Mouse (Mus musculus) neural tube, embryonic 15.5 days (tissue): ENCODE measurements around the gene Itgb1bp1. TPM values are rescaled to one million over a fixed set of nuclear protein-coding genes. Genes with fewer than 3 reads are reported as not detected.

ENCODE experiments used
- ATAC-seq: fragments of 200-750 bp; cut with Nextera tagmentation; 2 replicates; pipeline ENCODE4 v1.8.0; 2017; ENCODE audit warnings: mild to moderate bottlenecking, moderate TSS enrichment, moderate library complexity; ENCODE audit not compliant: low FRiP score
- H3K27ac ChIP-seq: fragments of 300-500 bp; sonication (generic); replicated peaks from 2 replicates; pipeline ENCODE4 v1.5.1; 2015; ENCODE audit warnings: mild to moderate bottlenecking, inconsistent platforms
- H3K27me3 ChIP-seq: fragments of 300-500 bp; sonication (generic); replicated peaks from 2 replicates; pipeline ENCODE4 v1.6.1; 2015; ENCODE audit warnings: inconsistent platforms
- H3K36me3 ChIP-seq: fragments of 300-500 bp; sonication (generic); 2 replicates; pipeline ENCODE4 v1.6.1; 2015; ENCODE audit warnings: inconsistent platforms
- H3K4me1 ChIP-seq: fragments of 300-500 bp; sonication (generic); 2 replicates; pipeline ENCODE4 v1.6.1; 2015; ENCODE audit warnings: inconsistent platforms
- H3K4me2 ChIP-seq: fragments of 300-500 bp; sonication (generic); 2 replicates; pipeline ENCODE4 v1.6.1; 2015; ENCODE audit warnings: inconsistent platforms, mild to moderate bottlenecking, moderate library complexity
- H3K4me3 ChIP-seq: fragments of 300-500 bp; sonication (generic); replicated peaks from 2 replicates; pipeline ENCODE4 v1.5.1; 2015; ENCODE audit warnings: mild to moderate bottlenecking, inconsistent platforms
- H3K9ac ChIP-seq: fragments of 300-500 bp; sonication (generic); replicated peaks from 2 replicates; pipeline ENCODE4 v1.6.1; 2015; ENCODE audit warnings: mild to moderate bottlenecking, inconsistent platforms
- H3K9me3 ChIP-seq: fragments of 300-500 bp; sonication (generic); replicated peaks from 2 replicates; pipeline ENCODE4 v1.6.1; 2016; ENCODE audit warnings: inconsistent platforms
- WGBS: fragments of 180-500 bp; shearing (Covaris S2); methylation state at CpG from one replicate; pipeline ENCODE4 v1.1.7; 2015; ENCODE audit warnings: mixed read lengths; 5-methylcytosine and 5-hydroxymethylcytosine counted together
- polyA plus RNA-seq: library from polyadenylated mRNA; unstranded; fragments of >200 nt; fragmentation: Nextera tagmentation; extraction: Ambion mirVana; gene quantifications from 2 replicates; pipeline ENCODE4 v1.2.1, GENCODE M21; 2015

Gene Itgb1bp1
- polyA plus RNA-seq, 1 experiment from 2014 or later = 34.7 TPM

GRCm38 (mm10) chr12:21298856-21299255, 12.8 kb upstream of the Itgb1bp1 start:
- Histone ChIP-seq H3K9ac (no peak overlapping the region), H3K9me3 (no peaks in the 10 kb centered on the region), H3K36me3 (peaks cover 87% of the 10 kb centered on the region), H3K27ac (no peak overlapping the region), H3K4me3 (no peak overlapping the region), H3K4me1 (no peaks in the 10 kb centered on the region), H3K4me2 (no peak overlapping the region), H3K27me3 (no peaks in the 10 kb centered on the region)
- 94% methylated on average over 11 of the region's 11 CpGs for WGBS
- no peak for ATAC-seq

- no peak for ATAC-seq
- peaks cover 41% of the 10 kb centered on the region for H3K36me3 ChIP-seq
- H3K9ac ChIP-seq = no peak overlapping the region
- no peaks in the 10 kb centered on the region for H3K27me3 ChIP-seq
- no peak overlapping the region for H3K27ac ChIP-seq
- H3K4me1 ChIP-seq = peaks cover 38% of the 10 kb centered on the region
- H3K4me3 ChIP-seq = no peak overlapping the region
- H3K9me3 ChIP-seq = no peaks in the 10 kb centered on the region
- 83% methylated on average over 6 of the region's 6 CpGs for WGBS
- no peak overlapping the region for H3K4me2 ChIP-seq
Measured at GRCm38 (mm10) chr12:21289651-21290050, 3.6 kb upstream of the Itgb1bp1 start.

- Histone ChIP-seq H3K4me3 (no peak overlapping the region), H3K4me2 (no peak overlapping the region), H3K27me3 (no peaks in the 10 kb centered on the region), H3K9me3 (no peaks in the 10 kb centered on the region), H3K4me1 (peaks cover 38% of the 10 kb centered on the region), H3K36me3 (peaks cover 33% of the 10 kb centered on the region), H3K27ac (no peak overlapping the region), H3K9ac (no peak overlapping the region)
- no peak for ATAC-seq
- 89% methylated on average over 3 of the region's 3 CpGs for WGBS
Measured at GRCm38 (mm10) chr12:21288716-21289395, 2.8 kb upstream of the Itgb1bp1 start.

- ATAC-seq = peak; percentile 67
- Histone ChIP-seq H3K9me3 (no peaks in the 10 kb centered on the region), H3K4me2 (peak overlapping the region; percentile 66), H3K9ac (peak overlapping the region; percentile 87), H3K4me1 (peaks cover 38% of the 10 kb centered on the region), H3K4me3 (peak overlapping the region; percentile 65), H3K36me3 (peaks cover 14% of the 10 kb centered on the region), H3K27ac (peak overlapping the region; percentile 93), H3K27me3 (no peaks in the 10 kb centered on the region)
- 32% methylated on average over 18 of the region's 18 CpGs for WGBS
Measured at GRCm38 (mm10) chr12:21286712-21287650, 897 bp upstream of the Itgb1bp1 start.

- ATAC-seq = peak; percentile 87
- Histone ChIP-seq H3K27me3 (no peaks in the 10 kb centered on the region), H3K4me2 (peak overlapping the region; percentile 91), H3K9ac (peak overlapping the region; percentile 89), H3K27ac (peak overlapping the region; percentile 93), H3K4me1 (peaks cover 38% of the 10 kb centered on the region), H3K9me3 (no peaks in the 10 kb centered on the region), H3K36me3 (0 out of 2 replicates have a peak, but pooled peaks cover 2% of the 10 kb centered on the region), H3K4me3 (peak overlapping the region; percentile 65)
- under 1% methylated on average over 47 of the region's 47 CpGs for WGBS
Measured at GRCm38 (mm10) chr12:21285508-21286242, 409 bp downstream of the Itgb1bp1 start.

- Histone ChIP-seq H3K9ac (peak within 1 kb of the TSS; percentile 89), H3K9me3 (no peaks in the 10 kb centered on the region), H3K27ac (peak within 1 kb of the TSS; percentile 93), H3K4me2 (peak within 1 kb of the TSS; percentile 91), H3K4me1 (peaks cover 38% of the 10 kb centered on the region), H3K4me3 (peak within 1 kb of the TSS; percentile 65), H3K27me3 (no peaks in the 10 kb centered on the region), H3K36me3 (no peaks in the 10 kb centered on the region)
- no peak for ATAC-seq
- WGBS = 63% methylated on average over 11 of the region's 11 CpGs
Measured at GRCm38 (mm10) chr12:21284761-21285441, 1.2 kb downstream of the Itgb1bp1 start, which contains the start of gene Cpsf3. TSS of gene Cpsf3 (plus strand) at chr12:21285391.

- 96% methylated on average over 1 of the region's 1 CpGs for WGBS
Measured at GRCm38 (mm10) chr12:21277352-21277864, 8.7 kb downstream of the Itgb1bp1 start.

GRCm38 (mm10) chr12:21274446-21274845, 11.6 kb downstream of the Itgb1bp1 start:
- Histone ChIP-seq H3K9ac (no peak overlapping the region), H3K4me2 (no peak overlapping the region), H3K4me1 (no peaks in the 10 kb centered on the region), H3K27ac (no peak overlapping the region), H3K4me3 (no peak overlapping the region), H3K9me3 (no peaks in the 10 kb centered on the region), H3K27me3 (no peaks in the 10 kb centered on the region), H3K36me3 (peaks cover 24% of the 10 kb centered on the region)
- WGBS = 59% methylated on average over 7 of the region's 7 CpGs
- ATAC-seq = no peak

More at GRCm38 (mm10) chr12:21277352-21277864, 8.7 kb downstream of the Itgb1bp1 start:
- no peak for ATAC-seq
- Histone ChIP-seq H3K4me2 (no peak overlapping the region), H3K27ac (no peak overlapping the region), H3K4me3 (no peak overlapping the region), H3K9me3 (no peaks in the 10 kb centered on the region), H3K4me1 (no peaks in the 10 kb centered on the region), H3K36me3 (0 out of 2 replicates have a peak, but pooled peaks cover 3% of the 10 kb centered on the region), H3K27me3 (no peaks in the 10 kb centered on the region), H3K9ac (no peak overlapping the region)

GRCm38 (mm10) chr12:21268083-21268616, 17.9 kb downstream of the Itgb1bp1 start:
- Histone ChIP-seq H3K4me1 (no peaks in the 10 kb centered on the region), H3K36me3 (peaks cover 58% of the 10 kb centered on the region), H3K4me2 (no peak overlapping the region), H3K4me3 (no peak overlapping the region), H3K27me3 (no peaks in the 10 kb centered on the region), H3K27ac (no peak overlapping the region), H3K9ac (no peak overlapping the region), H3K9me3 (no peaks in the 10 kb centered on the region)
- no peak for ATAC-seq
- 90% methylated on average over 8 of the region's 8 CpGs for WGBS

- WGBS = 90% methylated on average over 2 of the region's 2 CpGs
- ATAC-seq = no peak
- Histone ChIP-seq H3K4me1 (no peaks in the 10 kb centered on the region), H3K4me3 (no peak overlapping the region), H3K36me3 (peaks cover 67% of the 10 kb centered on the region), H3K9me3 (no peaks in the 10 kb centered on the region), H3K9ac (no peak overlapping the region), H3K4me2 (no peak overlapping the region), H3K27me3 (no peaks in the 10 kb centered on the region), H3K27ac (no peak overlapping the region)
Measured at GRCm38 (mm10) chr12:21266784-21267098, 19.3 kb downstream of the Itgb1bp1 start.
